8 mouse cellular contexts compared by ENCODE assay signal in genomic region chr3:88254268-88254926, GRCm38 (mm10). TPM values are rescaled to one million over a fixed set of nuclear protein-coding genes. Genes with fewer than 3 reads are reported as not detected.
DNase-seq lines count a peak whose midpoint lies in the region; ATAC-seq and TF ChIP-seq lines count a peak whose summit lies in the region.

Gene Rhbg, minus strand, starts transcription at chr3:88254709.

- no peak for TF ChIP-seq POLR2A in thymus, adult 2 months (IDR thresholded peaks at IDR 0.05; ENCODE audit: control insufficient read depth, extremely low read depth, insufficient read depth, low read length, poor library complexity)

- no peak for TF ChIP-seq CTCF in thymus, adult 2 months (IDR thresholded peaks at IDR 0.05; ENCODE audit: borderline replicate concordance, control insufficient read depth, extremely low read depth, insufficient read depth, low read length, poor library complexity)

- DNase-seq in thymus, adult 2 months = no peak
- no peak for DNase-seq in thymus, postnatal 0 days (ENCODE audit: low spot score)
- peak; percentile 63 to 82 for DNase-seq in cerebellum, postnatal 25 days
- DNase-seq in heart, postnatal 14 days = peak; percentile 15 to 33
- DNase-seq in large intestine, adult 2 months (ENCODE audit: low read depth, low spot score) = peak; percentile 42
- peak; percentile 33 to 67 for DNase-seq in urinary bladder, postnatal 4 days (ENCODE audit: low spot score in 2 of 2)
- DNase-seq in gastrocnemius, postnatal 4 days (ENCODE audit: low spot score in 2 of 2) = no peak

- no peak within 1 kb of the TSS for H3K27ac ChIP-seq in thymus, adult 2 months (ENCODE audit: control insufficient read depth, insufficient read depth, low read length)

- no peaks in the 10 kb centered on the region for H3K36me3 ChIP-seq in thymus, adult 2 months (ENCODE audit: control insufficient read depth, insufficient read depth, low read length)

- 1% methylated on average over 34 of the region's 34 CpGs for WGBS in thymus, adult 2 months
- 4% methylated on average over 34 of the region's 34 CpGs for WGBS in large intestine, adult 2 months

- intact Hi-C loops in heart, postnatal 14 days (cut with DNase I) = no loop called here

- 0 out of 2 replicates have a peak within 1 kb of the TSS, but pooled peaks have one; percentile 17 for H3K4me3 ChIP-seq in thymus, adult 2 months (ENCODE audit: control insufficient read depth, insufficient read depth, low read length)

- peak; percentile 70 for ATAC-seq in megakaryocyte progenitor cell, adult 5-6 weeks (replicated peaks; ENCODE audit: poor library complexity)

- H3K27me3 ChIP-seq in thymus, adult 2 months (ENCODE audit: control insufficient read depth, insufficient read depth, low read length) = no peaks in the 10 kb centered on the region; the same call in 1 of the 2 replicates

- H3K4me1 ChIP-seq in thymus, adult 2 months (replicated peaks; ENCODE audit: control insufficient read depth, insufficient read depth, low read length) = no peaks in the 10 kb centered on the region

RNA-seq across cellular contexts. Expression of gene Rhbg, which starts in this region (rescaled TPM):
- polyA plus RNA-seq in thymus, adult 2 months (2012; rRNA removed) = 2.5 and 2.7 TPM in 2 replicates
- 0.58 and 0.66 TPM in 2 replicates for polyA plus RNA-seq in thymus, postnatal 0 days (2015; fragmentation: Nextera tagmentation; extraction: Ambion mirVana)
- total RNA-seq in heart, postnatal 14 days (2021) = not detected
- 32.9 and 50.2 TPM in 2 replicates for polyA plus RNA-seq in large intestine, adult 2 months (2012; rRNA removed)
- not detected in 2 replicates for total RNA-seq in megakaryocyte progenitor cell, adult 5-6 weeks (2015)
- total RNA-seq in megakaryocyte progenitor cell, adult 5-6 weeks (2017) = 0.14 TPM in 1 of 2 replicates, not detected in the other
- under 1 TPM in 1 of 2 experiments, not detected in 1; 0.16 TPM for total RNA-seq in gastrocnemius, postnatal 4 days (2021)

Comparison
In these comparisons a context has a peak if more than half of its experiments do, and no peak if none do; other contexts are left out.
1. Peak in DNase-seq in heart, postnatal 14 days; RNA of the gene not detected or under 1 TPM.
2. Peak in ATAC-seq in megakaryocyte progenitor cell, adult 5-6 weeks; RNA of the gene not detected or under 1 TPM.
3. DNase-seq: peak in cerebellum, postnatal 25 days (2 of 2), large intestine, adult 2 months (single experiment) and urinary bladder, postnatal 4 days (2 of 2); none in thymus, adult 2 months (single experiment), thymus, postnatal 0 days (single experiment) and gastrocnemius, postnatal 4 days (0 of 2).